Mouse (Mus musculus) CH12.LX (cell line): ENCODE results near the gene Vat1l.

Experiments used
- CHD2 ChIP-seq: IDR thresholded peaks from 2 replicates; pipeline ENCODE4 v1.6.1; 2011; ENCODE audit warnings: low read length, improper control_type of control experiment
- CTCF ChIP-seq, 2 experiments: IDR thresholded peaks in 1 of 2; conservative IDR thresholded peaks in 1 of 2; 2 replicates each; pipeline ENCODE4 v1.5.1; 2011 to 2012; ENCODE audit warnings: low read depth in 2 of 2, low read length in 2 of 2, improper control_type of control experiment in 1 of 2, inconsistent platforms in 1 of 2, mild to moderate bottlenecking in 1 of 2, moderate library complexity in 1 of 2
- E2F4 ChIP-seq: IDR thresholded peaks from 2 replicates; pipeline ENCODE4 v1.6.1; 2011; ENCODE audit warnings: low read depth, low read length, improper control_type of control experiment; ENCODE audit not compliant: insufficient replicate concordance
- ELF1 ChIP-seq: IDR thresholded peaks from 2 replicates; pipeline ENCODE4 v1.6.1; 2014; ENCODE audit warnings: low read depth, mild to moderate bottlenecking, inconsistent platforms, low read length, improper control_type of control experiment
- EP300 ChIP-seq: IDR thresholded peaks from 2 replicates; pipeline ENCODE4 v1.6.1; 2011; ENCODE audit warnings: low read length, improper control_type of control experiment
- MEF2A ChIP-seq: IDR thresholded peaks from 2 replicates; pipeline ENCODE4 v1.6.1; 2014; ENCODE audit warnings: low read depth, mild to moderate bottlenecking, inconsistent platforms, low read length, improper control_type of control experiment, borderline replicate concordance
- NRF1 ChIP-seq: IDR thresholded peaks from 2 replicates; pipeline ENCODE4 v1.6.1; 2014; ENCODE audit warnings: low read depth, mild to moderate bottlenecking, inconsistent platforms, low read length, improper control_type of control experiment, moderate library complexity
- POLR2A ChIP-seq: IDR thresholded peaks from 2 replicates; pipeline ENCODE4 v1.6.1; 2011; ENCODE audit warnings: low read depth, mild to moderate bottlenecking, improper control_type of control experiment, low read length
- RCOR1 ChIP-seq: conservative IDR thresholded peaks from 2 replicates; pipeline ENCODE4 v1.6.1; 2012; ENCODE audit warnings: low read depth, mild to moderate bottlenecking, inconsistent platforms, low read length, improper control_type of control experiment
- TBP ChIP-seq: conservative IDR thresholded peaks from 2 replicates; pipeline ENCODE4 v1.6.1; 2011; ENCODE audit warnings: low read depth, low read length, improper control_type of control experiment
- UBTF ChIP-seq: IDR thresholded peaks from 2 replicates; pipeline ENCODE4 v1.6.1; 2012; ENCODE audit warnings: low read depth, mild to moderate bottlenecking, inconsistent platforms, low read length, improper control_type of control experiment, moderate library complexity
- USF1 ChIP-seq: IDR thresholded peaks from 2 replicates; pipeline ENCODE4 v1.6.1; 2014; ENCODE audit warnings: low read depth, mild to moderate bottlenecking, inconsistent platforms, low read length, improper control_type of control experiment
- ZKSCAN1 ChIP-seq: IDR thresholded peaks from 2 replicates; pipeline ENCODE4 v1.6.1; 2012; ENCODE audit warnings: low read depth, inconsistent platforms, low read length, improper control_type of control experiment, borderline replicate concordance
- ZMIZ1 ChIP-seq: IDR thresholded peaks from 2 replicates; pipeline ENCODE4 v1.6.1; 2012; ENCODE audit warnings: low read depth, mild to moderate bottlenecking, inconsistent platforms, low read length, improper control_type of control experiment

GRCm38 (mm10) chr8:114165741-114166140 lies 39.7 kb upstream of the Vat1l start:
- no peak for TF ChIP-seq POLR2A
- TF ChIP-seq CTCF (conservative IDR thresholded peaks at IDR 0.05 in 1 of 2, IDR thresholded peaks at IDR 0.05 in 1 of 2; ENCODE audit: low read depth in 2 of 2, low read length in 2 of 2) = no peak
- no peak for TF ChIP-seq USF1
- no peak for TF ChIP-seq ZKSCAN1
- TF ChIP-seq CHD2 = no peak
- TF ChIP-seq UBTF = no peak
- TF ChIP-seq EP300 = no peak
- TF ChIP-seq RCOR1 = no peak
- TF ChIP-seq ELF1 = no peak
- no peak for TF ChIP-seq NRF1
- TF ChIP-seq ZMIZ1 = no peak
- no peak for TF ChIP-seq MEF2A
- TF ChIP-seq TBP = no peak
- TF ChIP-seq E2F4 = no peak
